Mouse (Mus musculus) embryonic fibroblast, embryonic 13.5 days (primary cell): ENCODE results near the gene Usp5. TPM values are rescaled to one million over a fixed set of nuclear protein-coding genes. Genes with fewer than 3 reads are reported as not detected.
"Not testable (repeated sequence)": the region's sequence is repeated elsewhere in the genome, so short reads cannot be mapped to it uniquely, and the experiment has no call there.

ENCODE experiments used
- H3K27ac ChIP-seq: 2 replicates; pipeline ENCODE4 v1.5.1; 2012; ENCODE audit warnings: low read length, control low read depth, inconsistent platforms; ENCODE audit not compliant: insufficient read depth
- H3K4me1 ChIP-seq: 2 replicates; pipeline ENCODE4 v1.6.1; 2011; ENCODE audit warnings: low read length; ENCODE audit not compliant: control insufficient read depth, insufficient read depth
- H3K4me3 ChIP-seq: 2 replicates; pipeline ENCODE4 v1.5.1; 2011; ENCODE audit warnings: mild to moderate bottlenecking, control low read depth, low read length; ENCODE audit not compliant: insufficient read depth
- CTCF ChIP-seq: IDR thresholded peaks from 2 replicates; pipeline ENCODE4 v1.5.1; 2011; ENCODE audit warnings: mild to moderate bottlenecking, control low read depth, low read length, moderate library complexity, borderline replicate concordance; ENCODE audit not compliant: insufficient read depth
- POLR2A ChIP-seq: IDR thresholded peaks from 2 replicates; pipeline ENCODE4 v1.6.1; 2011; ENCODE audit warnings: low read depth, mild to moderate bottlenecking, control low read depth, low read length, moderate library complexity
- polyA plus RNA-seq: library from polyadenylated mRNA; stranded (reverse); fragments of >200 nt; gene quantifications from 2 replicates; pipeline ENCODE4 v1.2.4, GENCODE M21; 2011; ENCODE audit warnings: low read depth; ENCODE audit not compliant: missing spikeins, insufficient read length

Gene Usp5
- polyA plus RNA-seq, 1 experiment, result 87.6 TPM

GRCm38 (mm10) chr6:124807366-124807765 is 21.9 kb downstream of the Usp5 start:
- H3K27ac ChIP-seq, result peak overlapping the region; percentile 94
- H3K4me3 ChIP-seq, result no peak overlapping the region
- no peak for TF ChIP-seq POLR2A
- no peak for TF ChIP-seq CTCF
- H3K4me1 ChIP-seq, result peaks cover 10% of the 10 kb centered on the region

GRCm38 (mm10) chr6:124806446-124807140 is 22.7 kb downstream of the Usp5 start:
- Histone ChIP-seq H3K4me3 (peak overlapping the region; percentile 3; the same call in 1 of the 2 replicates), H3K27ac (peak overlapping the region; percentile 95), H3K4me1 (peaks cover 11% of the 10 kb centered on the region)
- TF ChIP-seq CTCF (no peak), POLR2A (no peak)

- TF ChIP-seq CTCF, result peak; percentile 20; the same call in 1 of the 2 replicates
- TF ChIP-seq POLR2A, result peak; percentile 73
- Histone ChIP-seq H3K4me3 (peak overlapping the region; percentile 30), H3K4me1 (peaks cover 11% of the 10 kb centered on the region), H3K27ac (peak overlapping the region; percentile 95)
Observed at GRCm38 (mm10) chr6:124805341-124806321, 23.7 kb downstream of the Usp5 start.

DNA sequence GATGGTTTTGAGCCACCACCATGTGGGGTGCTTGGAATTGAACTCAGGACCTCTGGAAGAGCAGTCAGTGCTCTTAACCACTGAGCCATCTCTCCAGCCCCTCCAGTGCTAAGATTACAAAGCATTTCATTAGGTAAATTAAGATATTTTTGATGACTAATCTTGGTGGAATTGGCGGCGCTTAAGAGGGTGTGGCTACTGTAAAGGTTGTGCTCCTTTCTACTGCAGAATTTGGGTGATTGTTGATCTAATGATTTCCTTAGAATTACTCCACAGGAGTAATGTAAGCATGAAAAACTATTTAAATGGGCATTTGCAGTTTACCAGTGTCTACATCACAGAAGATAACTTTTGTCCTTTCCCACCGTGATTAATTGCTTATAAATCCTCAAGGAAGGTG is 24.9 kb downstream of the Usp5 start:
- no peak overlapping the region for H3K4me3 ChIP-seq
- peak overlapping the region; percentile 94 for H3K27ac ChIP-seq
- peaks cover 11% of the 10 kb centered on the region for H3K4me1 ChIP-seq
- TF ChIP-seq POLR2A (no peak), CTCF (no peak)

- peaks cover 11% of the 10 kb centered on the region for H3K4me1 ChIP-seq
- not testable (repeated sequence) for H3K27ac ChIP-seq, H3K4me3 ChIP-seq
Observed at GRCm38 (mm10) chr6:124803691-124804090, 25.6 kb downstream of the Usp5 start.

DNA sequence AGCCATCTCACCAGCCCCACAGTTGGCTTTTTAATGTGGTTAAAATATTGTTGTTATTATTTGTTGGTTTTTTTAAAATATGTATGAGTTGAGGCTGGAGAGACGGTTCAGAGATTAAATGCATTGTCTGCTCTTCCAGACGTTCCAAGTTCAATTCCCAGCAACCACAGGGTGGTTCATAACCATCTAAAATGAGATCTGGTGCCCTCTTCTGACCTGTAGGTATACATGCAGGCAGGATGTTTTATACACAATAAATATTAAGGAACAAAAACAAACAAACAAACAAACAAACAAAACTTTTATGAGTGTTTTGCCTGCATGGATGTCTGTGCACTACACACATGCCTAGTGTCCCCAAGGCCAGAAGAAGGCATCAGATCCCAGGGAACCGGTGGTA is 26.2 kb downstream of the Usp5 start:
- no peak for TF ChIP-seq CTCF
- no peak for TF ChIP-seq POLR2A
- H3K4me3 ChIP-seq, result no peak overlapping the region
- peaks cover 9% of the 10 kb centered on the region for H3K4me1 ChIP-seq
- no peak overlapping the region for H3K27ac ChIP-seq

DNA sequence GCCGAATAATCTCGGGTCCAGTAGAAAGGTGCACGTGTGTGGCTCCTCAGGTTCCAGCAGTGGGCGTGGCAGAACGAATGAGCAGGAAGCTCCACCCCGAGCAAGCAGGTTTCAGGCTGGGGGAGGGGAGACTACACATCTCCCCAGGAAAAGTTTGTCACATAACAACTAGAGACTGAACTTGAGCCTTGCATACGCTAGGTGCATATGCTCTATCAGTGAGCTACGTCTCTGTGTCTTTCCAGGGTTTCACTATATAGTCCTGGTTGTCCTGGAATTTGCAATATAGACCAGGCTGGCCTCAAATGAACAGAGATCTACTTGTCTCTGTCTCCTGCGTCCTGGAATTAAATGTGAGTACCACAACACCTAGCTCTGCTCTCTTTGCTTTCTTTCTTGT is 26.9 kb downstream of the Usp5 start:
- H3K27ac ChIP-seq, H3K4me1 ChIP-seq: not testable (repeated sequence)
- H3K4me3 ChIP-seq, result 0 out of 2 replicates have a peak overlapping the region, but pooled peaks have one; percentile 7

- Histone ChIP-seq H3K4me1 (no peaks in the 10 kb centered on the region), H3K4me3 (no peak overlapping the region), H3K27ac (no peak overlapping the region)
- no peak for TF ChIP-seq POLR2A
- no peak for TF ChIP-seq CTCF
Observed at GRCm38 (mm10) chr6:124796200-124796599, 33.1 kb downstream of the Usp5 start.

DNA sequence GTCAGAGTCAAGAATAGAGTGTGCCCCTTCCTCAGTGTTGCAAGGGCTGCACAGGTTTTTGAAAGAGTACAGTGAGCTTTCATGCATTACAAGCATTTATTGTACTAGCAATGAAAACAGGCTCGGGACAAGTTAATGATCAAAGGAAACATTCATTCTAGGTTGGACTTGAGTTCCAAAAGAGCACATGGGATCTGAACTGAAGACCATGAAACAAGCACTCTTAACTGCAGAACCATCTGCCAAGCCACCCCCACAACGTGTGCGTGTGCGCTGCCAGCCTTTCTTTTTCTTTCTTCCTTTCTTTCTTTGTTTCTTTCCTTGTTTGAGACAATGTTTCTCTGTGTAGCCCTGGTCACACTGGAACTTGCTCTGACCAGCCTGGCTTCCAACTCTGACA is 33.5 kb downstream of the Usp5 start:
- Histone ChIP-seq H3K27ac (no peak overlapping the region), H3K4me1 (no peaks in the 10 kb centered on the region), H3K4me3 (no peak overlapping the region)
- TF ChIP-seq POLR2A (no peak), CTCF (no peak)

DNA sequence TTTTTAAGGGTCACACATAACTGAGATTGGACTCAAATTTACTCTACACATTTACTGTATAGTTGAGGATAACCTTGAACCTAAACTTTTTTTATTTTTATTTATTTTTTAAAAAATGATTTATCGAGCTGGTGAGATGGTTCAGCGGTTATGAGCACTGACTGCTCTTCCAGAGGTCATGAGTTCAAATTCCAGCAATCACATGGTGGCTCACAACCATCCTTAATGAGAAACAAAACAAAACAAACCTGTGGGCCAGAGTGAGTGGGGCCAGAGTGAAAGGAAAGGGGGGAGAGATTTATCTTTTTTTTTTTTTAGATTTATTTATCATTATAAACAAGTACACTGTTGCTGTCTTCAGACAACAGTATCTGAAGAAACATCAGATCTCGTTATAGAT is 37.4 kb downstream of the Usp5 start:
- no peak overlapping the region for H3K4me3 ChIP-seq
- H3K4me1 ChIP-seq, result no peaks in the 10 kb centered on the region
- no peak for TF ChIP-seq POLR2A
- no peak for TF ChIP-seq CTCF
- H3K27ac ChIP-seq, result no peak overlapping the region
